Mouse (Mus musculus): ENCODE results near the gene Plk5.

DNA sequence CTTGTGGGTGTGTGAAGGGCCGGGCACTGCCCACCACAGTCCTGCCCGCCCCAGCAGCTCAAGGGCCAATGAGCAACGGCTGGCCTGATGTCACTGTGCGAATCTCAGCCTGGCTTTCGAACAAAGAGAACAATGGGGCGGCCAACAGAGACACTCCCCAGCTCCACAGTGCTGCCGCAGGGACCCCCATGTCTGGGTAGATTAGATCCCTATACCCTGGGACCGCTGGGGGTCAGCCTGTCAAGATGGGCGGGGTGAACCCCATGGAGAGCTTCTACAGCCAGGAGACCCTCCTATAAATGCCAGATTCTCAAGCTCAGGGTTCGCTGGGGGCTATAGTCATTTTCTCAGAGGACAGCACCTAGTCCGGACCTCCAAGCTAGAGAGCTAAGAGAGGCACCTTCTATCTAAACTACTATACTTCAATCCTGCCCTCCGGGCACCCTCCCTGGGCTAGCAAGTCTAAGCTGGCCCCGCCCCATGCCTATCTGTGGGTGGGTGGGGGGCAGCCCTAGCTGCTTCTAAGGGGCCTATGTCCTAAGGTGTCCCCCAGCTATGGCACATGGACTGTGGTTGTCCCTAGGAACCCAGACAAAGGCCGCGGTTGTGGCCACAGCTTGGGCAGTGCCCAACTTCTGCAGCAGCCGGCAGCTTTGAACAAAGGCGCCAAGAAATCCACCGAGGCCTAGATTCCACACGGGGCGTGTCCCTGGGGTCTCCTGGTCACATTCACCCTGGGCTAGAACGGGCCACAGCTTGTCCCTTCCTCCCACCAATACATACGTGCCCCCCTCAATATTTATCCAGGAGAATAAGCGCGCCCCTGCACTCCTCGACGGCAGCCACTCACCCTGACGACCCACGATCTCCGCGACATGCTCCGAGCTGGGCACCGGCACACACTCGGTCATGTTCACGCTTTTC is 29.8 kb downstream of the Plk5 start:
- TF ChIP-seq EP300 (IDR thresholded peaks at IDR 0.05; ENCODE audit: insufficient read depth, low read depth, low read length) (no peak), CTCF (IDR thresholded peaks at IDR 0.05) (no peak)

Data from heart, adult 2 months (tissue).